Mouse (Mus musculus) T-helper 1 cell (primary cell): ENCODE results near the gene Ssr1.

Experiments
- in situ Hi-C: fragments of 300-600 bp; cut with MboI, MseI; formaldehyde crosslinking; loops from one replicate; pipeline ENCODE4 v1.15.1; 2025; ENCODE audit warnings: high pct_unique_total_duplicates

The Ssr1 gene

DNA sequence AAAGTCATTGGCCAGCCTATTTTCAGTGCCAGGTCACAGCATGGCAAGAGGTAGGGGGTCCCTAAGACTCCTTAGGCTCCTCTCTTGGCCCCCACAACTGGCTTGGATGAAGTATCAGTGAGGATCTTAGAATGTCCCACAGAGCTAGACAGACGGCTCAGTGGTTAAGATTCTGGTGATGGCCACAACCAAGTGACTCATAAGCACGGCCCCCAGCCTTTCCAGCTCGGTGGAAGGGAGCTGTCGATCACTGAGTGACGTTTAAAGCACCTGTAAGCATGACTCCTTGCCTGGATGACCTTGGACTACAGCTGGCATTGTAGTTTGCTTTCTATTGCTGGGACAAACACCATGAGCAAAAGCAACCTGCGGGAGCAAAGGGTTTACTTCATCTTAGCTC lies 41.0 kb downstream of the Ssr1 start:
- in situ Hi-C loops = loop anchor here (10.0 kb wide), 1 partner anchor 418 kb away; no protein-coding TSS in a partner anchor

DNA sequence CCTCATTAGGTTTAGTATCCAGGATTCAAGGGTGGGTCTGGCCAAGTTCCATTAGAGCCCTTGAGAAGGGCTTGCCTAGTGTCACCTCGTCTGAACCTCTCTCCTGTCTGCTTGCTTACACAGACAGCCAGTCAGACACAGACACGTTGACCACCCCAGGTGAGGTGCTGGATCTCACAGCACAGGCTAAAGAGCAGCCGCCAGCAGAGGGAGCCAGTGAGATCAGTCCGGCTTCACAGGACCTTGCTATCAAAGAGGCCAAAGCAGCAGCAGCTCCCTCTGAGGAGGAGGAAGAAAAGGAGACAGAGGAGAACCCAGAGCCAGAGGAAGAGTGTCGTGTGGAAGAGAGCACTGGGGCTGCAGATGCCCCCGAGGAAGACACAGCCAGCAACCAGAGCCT lies 47.3 kb downstream of the Ssr1 start:
- in situ Hi-C loops = no loop called here

- in situ Hi-C loops = no loop called here
Observed at GRCm38 (mm10) chr13:37945392-37945791, 48.6 kb downstream of the Ssr1 start.

GRCm38 (mm10) chr13:37944306-37944705 lies 49.7 kb downstream of the Ssr1 start:
- in situ Hi-C loops = no loop called here

- in situ Hi-C loops = no loop called here
Observed at GRCm38 (mm10) chr13:37943466-37943865, 50.6 kb downstream of the Ssr1 start.

DNA sequence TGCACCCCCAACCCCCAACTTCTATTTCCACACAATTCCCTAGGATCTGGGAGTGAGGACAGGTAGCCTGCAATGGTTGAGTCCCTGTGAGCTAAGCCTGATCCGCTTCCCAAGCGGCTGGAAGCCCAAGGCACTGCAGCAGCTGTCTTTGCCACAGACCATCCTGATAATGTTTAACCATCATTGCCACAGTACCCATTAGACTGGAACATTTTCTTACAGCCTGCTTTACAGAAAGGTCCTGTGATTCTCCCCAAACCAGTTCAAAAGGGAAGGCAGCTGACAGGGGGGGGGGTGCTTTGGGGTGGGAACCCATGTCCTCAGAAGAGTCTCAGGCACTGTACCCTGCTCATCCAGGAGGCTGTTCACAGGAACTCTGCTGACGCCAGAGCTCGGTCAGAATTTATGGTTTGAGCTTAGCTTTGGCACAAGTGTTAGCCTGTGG lies 51.1 kb downstream of the Ssr1 start:
- in situ Hi-C loops = no loop called here

DNA sequence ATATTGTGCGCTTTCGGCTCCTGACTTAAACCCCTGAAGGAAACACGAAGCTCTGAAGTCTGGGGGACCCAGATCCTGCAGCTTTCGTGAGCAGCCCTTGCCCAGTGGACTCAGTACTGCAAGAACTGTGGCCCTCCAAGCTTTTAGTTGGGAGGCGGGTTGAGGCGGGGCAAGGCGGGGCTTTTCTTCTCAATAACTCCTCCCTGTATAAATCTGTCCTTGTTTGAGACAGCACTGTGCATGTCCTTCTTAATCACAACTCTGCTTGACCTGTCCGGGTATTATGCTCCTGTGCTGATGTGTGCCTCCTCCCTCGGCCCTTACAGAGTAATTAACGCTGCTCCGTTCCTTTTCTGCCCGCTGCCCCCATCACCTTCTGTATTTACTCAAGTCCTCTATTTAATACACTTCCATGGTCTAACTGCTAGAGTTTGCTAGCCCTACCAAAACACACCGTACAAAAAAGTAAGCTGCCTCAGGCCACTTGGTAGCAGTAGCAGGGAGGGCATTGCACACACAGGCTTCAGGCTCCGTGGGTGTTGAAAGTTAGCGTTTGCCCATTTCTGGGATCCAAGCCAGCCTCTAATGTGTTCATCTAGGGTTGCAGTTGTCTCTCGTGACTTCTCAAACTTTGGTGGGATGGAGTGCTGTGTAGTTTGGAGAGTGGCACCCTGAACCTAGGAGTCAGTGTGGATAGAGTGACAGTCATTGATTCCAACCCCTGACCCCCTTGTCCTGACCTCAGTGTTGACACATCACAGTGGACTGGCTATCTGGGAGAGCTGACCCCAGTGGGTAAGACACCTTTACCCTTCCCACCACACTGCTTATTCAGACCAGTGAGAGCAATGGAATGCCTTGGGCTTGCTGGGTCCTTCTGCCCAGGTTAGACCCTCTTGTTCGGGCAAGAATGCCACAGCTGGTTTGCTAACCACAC lies 51.8 kb downstream of the Ssr1 start:
- in situ Hi-C loops = no loop called here

GRCm38 (mm10) chr13:37941138-37941645 lies 52.8 kb downstream of the Ssr1 start:
- in situ Hi-C loops = no loop called here

- in situ Hi-C loops = no loop called here
Observed at GRCm38 (mm10) chr13:37940649-37941048, 53.4 kb downstream of the Ssr1 start.

DNA sequence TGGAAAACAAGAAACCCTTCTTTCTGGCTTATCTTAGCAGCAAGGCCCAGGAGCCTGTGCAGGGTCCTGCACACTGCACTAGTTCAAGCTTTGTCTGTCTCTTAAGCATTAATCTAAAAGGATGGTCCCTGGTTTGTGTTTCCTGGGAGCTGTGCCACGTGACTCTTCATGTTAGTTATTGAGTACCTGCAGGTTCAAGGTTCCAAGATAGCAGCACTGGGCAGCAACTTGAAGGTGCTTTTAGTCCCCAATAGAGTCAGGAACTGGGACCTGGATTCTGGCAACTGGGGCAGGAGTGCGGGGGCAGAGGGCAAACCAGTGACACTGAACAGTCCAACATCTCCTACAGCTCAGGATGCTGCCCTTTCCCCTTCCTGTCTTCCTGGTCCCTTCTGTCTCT lies 53.9 kb downstream of the Ssr1 start:
- in situ Hi-C loops = no loop called here

- in situ Hi-C loops = no loop called here
Observed at GRCm38 (mm10) chr13:37936351-37936750, 57.7 kb downstream of the Ssr1 start.

DNA sequence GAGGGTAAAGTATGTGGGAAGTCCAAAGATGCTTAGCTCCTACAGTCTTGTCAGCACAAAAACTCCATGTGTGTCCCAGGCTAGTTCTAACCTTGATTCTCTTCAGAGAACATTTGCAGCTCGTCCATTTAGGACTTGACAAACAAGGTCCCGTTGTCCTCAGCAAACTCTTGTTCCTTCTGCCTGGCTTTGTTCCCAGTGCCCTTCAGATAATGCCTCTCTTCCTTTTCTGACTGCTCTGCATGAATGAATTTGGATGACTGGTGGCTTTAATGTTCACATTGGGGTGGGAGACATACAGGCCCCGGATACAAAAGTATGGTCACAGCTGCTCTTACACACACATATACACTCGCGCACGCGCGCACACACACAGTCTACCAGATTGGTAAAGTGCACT lies 59.1 kb downstream of the Ssr1 start:
- in situ Hi-C loops = no loop called here

- in situ Hi-C loops = no loop called here
Observed at GRCm38 (mm10) chr13:37934075-37934474, 59.9 kb downstream of the Ssr1 start.

- in situ Hi-C loops = no loop called here
Observed at GRCm38 (mm10) chr13:37931210-37931922, 62.7 kb downstream of the Ssr1 start.

DNA sequence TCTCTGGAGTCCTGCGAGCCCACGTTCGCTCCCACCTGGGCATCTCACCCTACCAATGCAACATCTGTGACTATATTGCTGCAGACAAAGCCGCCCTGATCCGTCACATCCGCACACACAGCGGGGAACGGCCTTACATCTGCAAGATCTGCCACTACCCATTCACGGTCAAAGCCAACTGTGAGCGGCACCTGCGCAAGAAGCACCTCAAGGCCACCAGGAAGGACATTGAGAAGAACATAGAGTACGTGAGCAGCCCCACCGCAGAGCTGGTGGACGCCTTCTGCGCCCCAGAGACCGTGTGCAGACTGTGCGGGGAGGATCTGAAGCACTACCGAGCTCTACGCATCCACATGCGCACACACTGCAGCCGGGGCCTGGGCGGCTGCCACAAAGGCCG lies 63.4 kb downstream of the Ssr1 start:
- in situ Hi-C loops = no loop called here

DNA sequence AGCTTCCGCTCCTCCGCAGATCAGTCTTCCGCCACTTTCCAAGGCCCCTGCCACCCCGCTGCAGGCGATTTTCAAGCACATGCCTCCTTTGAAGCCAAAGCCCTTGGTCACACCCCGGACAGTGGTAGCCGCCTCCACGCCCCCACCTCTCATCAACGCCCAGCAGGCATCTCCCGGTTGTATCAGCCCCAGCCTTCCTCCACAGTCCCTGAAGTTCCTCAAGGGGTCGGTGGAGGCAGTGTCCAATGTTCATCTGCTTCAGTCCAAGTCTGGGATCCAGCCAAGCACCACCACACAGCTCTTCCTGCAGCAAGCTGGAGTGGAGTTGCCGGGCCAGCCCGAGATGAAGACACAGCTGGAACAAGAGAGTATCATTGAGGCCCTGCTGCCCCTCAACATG lies 63.9 kb downstream of the Ssr1 start:
- in situ Hi-C loops = no loop called here

GRCm38 (mm10) chr13:37929532-37929931 lies 64.5 kb downstream of the Ssr1 start:
- in situ Hi-C loops = no loop called here

GRCm38 (mm10) chr13:37926394-37926793 lies 67.6 kb downstream of the Ssr1 start:
- in situ Hi-C loops = no loop called here

GRCm38 (mm10) chr13:37924461-37924948 lies 69.5 kb downstream of the Ssr1 start:
- in situ Hi-C loops = no loop called here

DNA sequence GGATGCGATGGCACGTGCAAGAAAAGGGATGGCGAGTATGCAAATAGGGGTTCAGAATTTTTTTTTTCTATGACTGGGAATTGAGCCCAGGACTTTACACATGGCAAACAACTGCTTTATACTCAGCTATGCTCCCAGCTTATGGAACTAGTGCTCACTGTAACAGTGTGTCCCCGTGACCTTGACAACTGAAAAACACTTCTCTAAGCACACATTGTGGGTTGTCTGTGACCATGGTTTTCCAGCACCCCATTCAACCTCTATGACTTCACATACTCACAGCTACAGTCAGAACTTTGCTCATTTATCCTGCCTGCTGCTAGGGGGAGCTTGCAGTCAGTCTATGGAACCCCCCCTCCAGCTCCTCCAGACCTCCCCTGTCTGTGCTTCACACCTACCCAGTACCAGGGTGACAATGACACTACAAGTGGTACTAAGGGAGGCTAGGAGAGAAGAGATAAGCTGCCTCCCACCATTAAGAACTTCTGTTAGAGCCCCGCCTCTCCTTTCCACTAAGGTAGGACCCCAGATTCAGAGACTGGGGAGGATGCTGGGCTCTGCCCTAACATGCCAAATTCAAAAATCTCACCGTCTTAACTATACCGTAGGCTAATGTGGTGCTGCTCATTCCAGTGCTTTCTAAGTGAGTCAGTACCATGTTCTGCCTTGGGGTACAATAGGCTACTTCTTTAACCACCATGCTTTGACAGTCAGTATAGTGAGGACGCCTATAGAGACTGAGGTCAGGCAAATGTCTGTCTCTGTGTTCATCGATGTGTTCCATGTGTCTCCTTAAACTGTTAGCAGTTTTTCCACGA lies 70.2 kb downstream of the Ssr1 start:
- in situ Hi-C loops = no loop called here

GRCm38 (mm10) chr13:37923091-37923490 lies 70.9 kb downstream of the Ssr1 start:
- in situ Hi-C loops = no loop called here

GRCm38 (mm10) chr13:37920727-37921126 lies 73.3 kb downstream of the Ssr1 start:
- in situ Hi-C loops = no loop called here
